Mouse (Mus musculus) cerebellum, adult 8-10 months (tissue): ENCODE measurements around the gene Zbtb46.
A peak's percentile ranks its signal among the peaks of the same experiment; 100 is the strongest.

Source experiments
- DNase-seq: peaks from one replicate; pipeline ENCODE4 v3.0.0; 2022

Gene Zbtb46

DNA sequence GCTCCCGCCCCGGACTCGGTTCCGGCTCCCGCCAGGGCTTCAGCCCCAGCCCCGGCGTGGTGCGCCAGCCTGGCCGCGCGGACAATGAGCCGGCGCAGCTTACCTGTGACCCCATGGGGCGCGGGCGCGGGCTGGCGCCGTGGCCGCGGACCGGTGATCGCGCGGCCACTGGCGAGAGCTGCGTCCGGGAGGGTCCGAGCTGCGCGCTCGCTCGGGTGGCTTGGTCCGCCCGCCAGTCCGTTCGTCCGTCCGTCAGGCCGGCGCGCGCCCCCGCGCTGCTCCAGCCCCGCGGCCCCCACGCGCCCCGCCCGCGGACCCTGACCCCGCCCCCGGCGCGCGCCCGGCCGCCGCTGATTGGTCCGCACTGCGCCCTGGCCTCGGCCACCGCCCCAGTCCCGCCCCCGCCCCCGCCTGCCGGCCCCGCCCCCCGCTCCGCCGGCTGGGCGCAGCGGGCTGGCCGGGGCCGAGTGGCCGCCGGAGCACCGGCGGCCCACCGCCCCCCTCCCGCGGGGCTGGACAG lies at the start of gene Zbtb46:
TSS of gene Zbtb46 (minus strand) at position 274 of the 520 bp plus-strand sequence.
- DNase-seq: peak; percentile 86

DNA sequence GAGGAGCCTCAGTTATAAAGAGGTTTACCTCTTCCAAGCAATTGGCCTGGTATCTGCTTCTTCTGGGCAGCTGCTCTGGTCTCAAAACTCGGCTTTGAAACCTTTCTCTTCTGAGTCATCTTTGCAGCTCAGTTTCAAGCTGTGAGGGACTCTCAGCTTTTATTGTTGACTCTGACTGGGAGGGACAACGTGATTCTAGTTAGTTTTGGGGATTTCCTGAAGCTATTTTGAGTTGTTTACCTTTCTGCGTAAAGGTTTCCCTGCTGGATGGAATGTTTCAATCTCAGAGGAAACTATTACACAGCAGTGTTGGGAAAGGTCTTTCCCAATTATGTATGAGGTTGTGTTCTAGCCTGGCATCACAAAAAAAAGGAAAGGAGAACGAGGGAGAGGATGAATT lies 39.4 kb upstream of the Zbtb46 start:
- DNase-seq: no peak

DNA sequence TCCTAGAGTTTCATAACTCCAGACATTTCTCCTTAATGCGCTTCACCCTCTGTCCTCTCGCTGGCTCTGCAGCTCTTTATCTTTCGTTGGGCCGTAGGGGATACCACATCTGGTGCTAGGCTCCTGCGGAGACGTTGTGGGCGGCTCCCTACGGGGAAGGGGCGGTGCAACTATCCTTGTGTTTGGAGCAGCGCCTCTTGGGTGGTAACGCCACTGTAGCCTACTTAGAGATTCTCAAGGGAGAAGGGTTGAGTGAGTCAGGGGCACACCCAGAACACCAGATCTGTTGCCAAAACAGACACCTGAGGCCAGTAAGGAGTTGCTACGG lies 38.3 kb upstream of the Zbtb46 start:
- no peak for DNase-seq

DNA sequence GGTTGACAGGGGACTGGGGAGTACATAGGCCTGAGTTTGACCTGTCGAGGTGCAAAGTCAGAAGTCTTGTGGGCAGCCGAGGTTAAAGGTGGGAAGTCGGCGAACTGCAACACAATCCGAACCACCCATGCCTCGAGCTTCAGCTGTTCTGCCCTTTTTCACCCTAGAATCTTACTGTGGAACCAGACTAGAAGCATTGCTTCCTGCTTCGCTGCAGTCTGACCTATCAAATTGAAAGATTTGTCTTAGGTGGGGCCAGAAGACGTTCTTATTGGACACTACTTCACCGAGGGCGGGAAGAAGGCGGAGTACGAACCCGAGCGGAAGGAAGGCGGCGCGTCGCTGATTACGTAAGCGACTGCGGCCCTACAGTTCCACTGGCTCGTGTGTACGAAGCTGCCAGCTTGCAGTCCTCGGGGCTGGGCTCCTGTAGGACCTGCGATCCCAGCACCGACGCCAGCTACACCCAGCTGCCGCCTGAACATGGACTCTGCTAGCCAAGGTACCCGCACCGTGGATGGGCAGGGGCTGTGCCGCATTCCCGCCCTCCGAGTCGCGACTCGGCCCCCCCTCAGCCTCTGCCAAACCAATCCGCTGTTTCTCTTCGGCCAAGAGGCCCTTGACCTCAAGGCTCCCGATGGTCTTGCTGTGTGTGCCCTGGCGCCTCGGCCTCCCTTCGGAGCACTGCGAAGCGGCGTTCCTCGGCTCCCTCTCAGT lies 37.8 kb upstream of the Zbtb46 start, which contains the start of gene Tpd52l2:
TSS of gene Tpd52l2 (plus strand) at position 312 of the 717 bp plus-strand sequence.
- DNase-seq: peak; percentile 89

DNA sequence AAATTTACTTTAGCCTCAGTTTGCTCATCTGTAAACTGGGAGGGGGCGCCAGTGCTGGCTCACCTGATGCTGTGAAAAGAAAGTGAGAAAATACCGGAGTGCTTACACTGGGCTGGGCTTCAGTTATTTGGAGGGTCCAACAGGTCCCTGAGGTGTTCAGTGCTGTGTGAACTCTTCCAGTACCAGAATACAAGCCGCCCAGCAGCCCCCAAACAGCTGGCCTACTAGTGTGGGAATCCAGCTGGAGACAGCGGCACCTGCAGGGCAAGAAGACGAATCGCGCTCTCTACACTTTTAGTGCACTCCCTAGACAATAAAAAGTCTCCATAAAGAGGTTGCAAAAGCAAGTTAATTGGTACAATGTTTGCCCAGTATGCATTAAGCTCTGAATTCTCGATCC lies 37.1 kb upstream of the Zbtb46 start:
- DNase-seq: peak; percentile 40

DNA sequence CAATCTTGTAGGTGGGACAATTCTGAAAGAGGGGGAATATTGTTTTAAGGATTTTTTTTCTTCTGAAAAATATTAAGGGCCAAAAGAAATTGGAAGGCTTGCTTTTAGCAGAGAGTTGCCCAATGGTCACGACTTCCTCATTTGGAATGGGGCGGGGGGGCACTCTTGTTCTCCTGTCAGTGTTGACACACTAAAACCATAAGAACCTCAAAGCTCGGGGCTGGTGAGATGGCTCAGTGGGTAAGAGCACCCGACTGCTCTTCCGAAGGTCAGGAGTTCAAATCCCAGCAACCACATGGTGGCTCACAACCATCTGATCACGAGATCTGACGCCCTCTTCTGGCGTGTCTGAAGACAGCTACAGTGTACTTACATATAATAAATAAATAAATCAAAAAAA lies 36.6 kb upstream of the Zbtb46 start:
- DNase-seq: peak; percentile 17

DNA sequence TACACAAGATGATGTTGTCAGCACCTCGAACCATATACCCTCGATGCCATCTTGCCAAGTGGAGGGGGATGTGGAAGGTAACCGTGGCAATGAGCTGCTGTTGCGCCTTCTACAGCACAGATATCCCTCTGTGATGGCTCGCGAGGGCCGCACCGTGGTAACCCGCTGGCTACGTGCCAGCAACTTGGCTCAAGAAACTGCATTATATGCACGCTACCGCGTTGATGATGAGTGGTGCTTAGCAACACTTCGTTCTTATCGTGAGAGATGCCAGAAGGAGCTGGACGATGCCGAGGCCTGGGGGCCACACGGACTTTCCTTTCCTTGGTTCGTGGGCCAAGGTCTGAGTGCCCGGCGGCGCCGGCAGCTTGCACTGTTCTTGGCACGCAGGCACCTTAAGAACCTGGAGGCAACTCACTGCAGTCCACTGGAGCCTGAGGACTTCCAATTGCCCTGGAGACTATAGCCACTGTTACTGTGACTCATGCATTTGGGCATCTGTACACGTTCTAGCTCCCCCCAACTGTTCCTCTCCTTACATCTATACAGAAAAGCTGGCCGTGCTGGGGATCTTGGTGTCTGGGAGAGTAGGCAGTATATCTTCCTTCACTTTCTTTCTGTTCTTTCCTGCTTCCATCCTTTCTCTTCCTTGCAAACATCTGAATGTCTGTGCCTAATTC lies 35.2 kb upstream of the Zbtb46 start:
- DNase-seq: no peak

DNA sequence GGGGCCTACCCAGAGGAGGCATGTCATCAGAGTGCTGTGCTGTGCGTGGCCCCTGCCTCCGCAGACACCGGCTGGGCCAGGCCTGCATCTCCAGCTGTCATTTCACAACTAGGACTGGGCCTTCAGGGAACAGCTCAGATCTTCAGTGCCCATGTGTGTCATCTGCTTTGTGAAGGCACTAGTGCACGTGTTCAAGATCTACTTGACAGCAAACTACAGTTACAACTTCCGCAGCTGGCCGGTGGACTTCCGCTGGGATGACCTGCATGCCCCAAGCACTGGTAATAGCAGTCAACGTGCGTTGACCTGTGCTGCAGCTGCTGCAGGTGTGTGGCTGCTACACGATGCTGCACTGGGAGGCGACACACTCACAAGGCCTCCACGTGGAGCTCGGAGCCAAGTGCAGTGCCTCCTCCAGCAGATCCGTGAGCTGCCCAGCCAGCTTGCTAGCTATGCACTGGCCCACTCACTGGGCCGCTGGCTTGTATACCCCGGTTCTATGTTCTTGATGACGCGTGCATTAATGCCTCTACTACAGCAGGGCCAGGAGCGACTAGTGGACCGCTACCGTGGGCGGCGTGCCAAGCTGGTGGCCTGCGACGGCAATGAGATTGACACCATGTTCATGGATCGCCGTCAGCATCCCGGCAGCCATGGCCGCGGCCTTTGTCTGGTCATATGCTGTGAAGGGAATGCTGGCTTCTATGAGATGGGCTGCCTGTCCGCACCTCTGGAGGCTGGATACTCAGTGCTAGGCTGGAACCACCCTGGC lies 34.1 kb upstream of the Zbtb46 start, which contains the start of gene Abhd16b:
TSS of gene Abhd16b (plus strand) at position 51 of the 772 bp plus-strand sequence.
- no peak for DNase-seq

DNA sequence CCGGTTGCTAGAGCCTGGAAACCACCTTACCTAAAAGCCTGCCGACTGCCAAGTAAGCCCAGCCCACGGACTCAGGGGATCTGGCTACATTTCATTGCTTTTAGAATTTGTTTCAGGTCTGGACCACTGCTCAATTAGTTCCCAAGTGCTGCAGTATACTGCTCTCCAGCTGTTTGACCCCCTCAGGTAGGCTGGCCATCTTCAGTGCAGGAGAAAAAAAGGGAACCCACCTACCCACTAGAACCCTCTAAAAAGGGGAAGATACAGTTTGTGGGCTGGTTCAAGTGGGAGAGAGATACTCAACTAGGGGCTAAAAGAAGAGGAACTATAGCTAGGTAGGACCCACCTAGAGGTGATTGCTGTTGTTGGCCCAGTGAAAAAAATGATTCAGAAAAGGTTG lies 33.0 kb upstream of the Zbtb46 start:
- DNase-seq: no peak

DNA sequence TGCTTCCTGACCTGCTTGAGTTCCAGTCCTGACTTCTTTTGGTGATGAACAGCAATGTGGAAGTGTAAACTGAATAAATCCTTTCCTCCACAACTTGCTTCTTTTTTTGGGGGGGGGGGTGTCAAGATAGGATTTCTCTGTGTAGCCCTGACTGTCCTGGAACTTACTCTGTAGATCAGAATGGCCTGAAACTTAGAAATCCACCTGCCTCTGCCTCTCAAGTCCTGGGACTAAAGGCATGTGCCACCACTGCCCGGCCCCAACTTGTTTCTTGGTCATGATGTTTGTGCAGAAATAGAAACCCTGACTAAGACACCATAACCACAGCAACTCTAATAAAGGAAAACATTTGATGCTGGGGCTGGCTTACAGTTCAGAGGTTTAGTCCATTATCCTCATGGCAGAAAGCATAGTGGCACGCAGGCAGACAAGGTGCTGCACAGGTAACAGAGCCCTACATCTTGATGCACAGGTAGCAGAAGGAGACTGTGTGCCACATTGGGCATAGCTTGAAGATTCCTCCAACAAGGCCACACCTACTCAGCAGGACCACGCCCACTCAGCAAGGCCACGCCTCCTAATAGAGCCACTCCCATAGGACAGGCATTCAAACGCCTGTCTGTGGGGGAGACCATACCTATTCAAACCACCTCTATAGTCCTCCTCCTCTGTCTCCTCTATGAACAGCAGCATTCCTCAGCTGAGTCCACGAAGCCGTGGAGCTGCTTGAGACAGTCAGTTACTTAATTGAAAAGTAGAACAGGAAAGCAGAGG lies 32.4 kb upstream of the Zbtb46 start:
- DNase-seq: no peak

DNA sequence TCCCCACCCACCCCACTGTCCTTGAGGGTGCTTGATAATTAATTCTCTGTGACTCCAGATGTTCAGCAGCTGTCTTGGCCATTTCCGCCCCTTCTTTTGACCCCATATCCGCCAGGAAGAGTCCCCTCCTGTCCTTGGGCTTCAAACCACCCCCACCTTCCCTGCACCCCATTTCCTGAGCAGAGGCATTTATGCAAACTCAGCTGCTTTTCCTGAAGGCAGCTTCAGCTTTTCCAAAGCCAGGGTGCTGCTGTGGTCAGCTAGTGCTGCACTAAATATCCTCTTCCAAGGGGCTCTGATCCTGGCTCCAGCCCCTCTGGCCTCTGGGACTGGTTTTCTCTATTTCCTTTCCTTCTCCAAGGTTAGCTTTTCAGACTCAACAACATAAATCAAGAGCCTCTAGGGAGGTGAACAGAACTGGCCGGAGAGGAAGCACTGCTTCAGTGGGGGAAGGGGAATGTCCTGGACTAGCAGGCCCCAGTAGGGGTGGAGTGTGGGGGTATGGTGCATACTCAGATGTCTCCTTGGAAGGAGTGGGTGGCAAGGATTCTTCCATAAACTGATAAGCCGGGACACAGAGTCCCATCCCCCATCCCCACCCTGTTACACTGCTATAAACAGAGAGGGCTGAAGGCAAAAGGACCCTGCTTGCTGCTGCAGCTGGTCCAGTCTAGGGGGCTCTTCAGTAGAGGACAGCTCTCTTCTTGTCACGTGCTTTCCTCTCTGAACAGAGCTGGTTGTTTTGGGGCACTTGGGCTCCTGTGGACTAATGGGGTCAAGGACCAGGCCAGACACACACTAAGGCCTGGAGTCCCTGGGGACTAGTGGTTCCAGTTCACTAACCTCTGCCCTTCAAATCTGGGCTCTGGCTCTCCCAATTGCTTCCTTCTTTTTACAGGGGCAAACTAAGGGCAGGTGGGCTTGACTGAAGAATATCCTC lies 28.4 kb upstream of the Zbtb46 start:
- no peak for DNase-seq

DNA sequence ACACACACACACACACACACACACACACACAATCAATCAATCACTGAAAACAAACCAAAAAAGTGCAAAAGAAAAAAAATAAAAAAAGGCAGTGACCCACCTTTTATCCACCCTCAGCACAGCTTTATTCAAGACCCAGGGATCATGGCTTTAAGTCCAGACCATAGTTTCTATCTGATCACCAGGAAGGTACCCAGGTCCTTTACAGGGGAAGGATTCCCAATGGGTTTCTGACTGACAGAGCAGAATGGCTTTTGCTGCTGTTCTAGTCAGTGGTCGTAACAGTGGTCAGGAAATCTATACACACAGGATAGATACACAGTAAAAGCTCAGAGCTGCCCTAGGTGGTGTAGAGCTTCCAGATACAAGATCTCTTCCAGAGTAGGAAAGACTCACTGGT lies 26.5 kb upstream of the Zbtb46 start:
- DNase-seq: no peak

DNA sequence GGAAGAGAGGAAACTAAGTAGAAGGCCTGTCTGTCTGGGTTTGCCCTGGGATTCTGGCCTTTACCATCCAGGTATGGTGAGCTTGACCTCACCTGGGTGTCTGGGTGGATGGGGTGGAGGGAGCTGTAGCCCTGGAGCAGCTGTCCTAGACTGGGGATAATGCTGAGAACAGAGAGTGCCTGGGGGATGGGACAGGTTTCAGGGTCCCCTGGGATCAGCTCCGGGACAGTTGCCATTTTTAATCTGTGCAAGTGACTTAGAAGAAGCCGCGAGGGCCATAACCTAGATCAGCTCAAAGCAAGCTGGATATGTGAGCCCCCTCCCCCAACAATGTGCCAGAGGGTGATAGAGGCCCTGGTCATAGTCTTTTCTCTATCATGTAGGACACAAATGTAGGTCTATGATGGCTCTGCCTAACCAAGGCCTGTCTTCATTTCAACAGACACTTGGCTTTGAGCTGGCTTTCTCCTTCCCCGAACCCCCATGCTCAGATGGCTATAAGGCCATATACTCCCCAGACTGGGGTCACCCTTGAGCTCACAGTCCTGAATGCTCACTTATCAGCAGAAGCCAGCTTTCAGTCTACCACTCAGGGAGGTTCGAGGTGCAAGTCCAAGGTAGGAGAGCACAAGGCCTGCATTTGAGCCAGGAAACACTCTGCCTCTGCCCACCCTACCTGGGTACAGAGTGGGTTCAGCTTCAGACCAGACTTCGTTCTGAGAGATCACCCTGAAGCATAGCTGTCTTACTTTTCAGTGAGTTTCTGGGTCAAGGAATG lies 25.4 kb upstream of the Zbtb46 start:
- DNase-seq: no peak

DNA sequence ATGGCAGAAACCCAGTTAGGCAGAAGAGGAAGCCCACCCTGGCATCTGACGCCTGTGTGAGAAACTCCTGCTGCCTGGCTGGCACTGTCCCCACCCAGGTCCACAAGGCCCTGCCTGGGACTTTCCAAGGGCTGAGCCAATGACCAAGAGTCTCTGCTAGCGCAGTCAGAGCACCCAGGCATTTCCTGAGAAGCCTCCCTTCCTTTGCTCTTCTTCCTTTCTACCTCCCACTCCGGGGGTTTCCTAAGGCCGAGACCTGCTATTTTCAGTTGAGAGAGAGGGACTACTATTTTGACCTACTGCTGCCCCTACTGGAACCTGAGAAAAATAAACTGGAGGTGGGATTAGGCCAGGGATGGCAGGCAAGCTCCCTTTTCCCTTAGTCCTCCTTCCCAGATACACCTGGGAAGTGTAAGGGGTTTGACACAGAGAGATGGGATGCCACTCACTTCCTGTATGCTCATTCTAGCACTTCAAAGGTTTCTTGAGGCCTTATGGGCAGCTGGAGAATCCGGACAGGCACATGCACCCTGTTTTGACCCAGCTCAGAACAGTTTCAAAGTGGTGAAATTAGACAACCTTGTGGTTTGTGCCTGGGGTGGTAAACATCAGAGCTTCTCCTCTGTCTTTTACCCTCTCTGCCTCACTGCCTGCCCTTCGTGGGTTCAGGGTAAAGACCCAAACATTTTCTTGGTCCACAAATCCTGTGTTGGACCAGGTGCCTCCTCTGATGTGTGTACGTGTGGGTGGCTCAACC lies 24.5 kb upstream of the Zbtb46 start:
- peak; percentile 59 for DNase-seq

DNA sequence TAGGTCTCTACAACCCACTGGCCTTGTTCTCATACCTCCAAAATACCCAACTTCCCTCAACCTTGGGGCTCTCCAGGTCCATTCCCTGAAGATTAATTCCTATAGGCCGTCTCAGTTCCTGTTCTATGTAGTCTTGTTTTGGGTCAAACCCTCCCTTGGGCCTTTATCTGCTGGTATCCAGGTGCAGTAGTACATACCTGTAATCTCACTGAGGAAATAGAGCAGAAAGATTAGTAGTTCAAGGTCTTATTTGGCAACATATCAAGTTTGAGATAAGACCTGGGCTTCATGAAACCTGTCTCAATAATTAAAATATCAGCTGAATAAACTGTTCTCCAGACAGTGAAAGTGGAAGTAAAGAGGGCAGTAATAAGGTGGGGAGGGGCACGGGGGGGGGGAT lies 23.9 kb upstream of the Zbtb46 start:
- no peak for DNase-seq

DNA sequence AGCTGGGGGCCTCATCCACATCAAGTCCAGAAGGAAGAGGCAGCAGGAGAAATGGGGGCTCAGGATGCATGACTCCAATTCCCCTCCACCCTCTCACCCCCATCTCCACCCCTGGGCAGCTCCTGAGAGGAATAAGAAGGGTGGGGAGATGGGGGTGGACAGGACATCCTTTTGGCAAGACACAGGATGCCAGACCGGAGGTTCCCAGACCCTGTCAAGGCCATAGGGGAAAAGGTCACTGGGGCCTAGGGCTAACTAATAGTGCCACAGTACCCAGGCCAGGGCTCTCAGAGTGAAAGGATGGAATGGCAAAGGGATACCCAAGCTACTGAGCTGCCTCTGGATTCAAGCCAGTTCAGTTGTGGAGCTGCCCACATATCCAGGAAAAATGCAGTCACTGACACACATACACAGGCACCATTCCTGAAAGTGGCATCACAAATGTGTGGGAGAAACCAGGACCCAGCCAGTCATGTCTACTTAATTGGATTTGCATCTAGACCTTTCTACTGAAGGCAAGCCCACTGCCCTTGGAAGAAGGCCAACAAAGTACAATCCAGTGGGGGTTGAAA lies 13.1 kb upstream of the Zbtb46 start:
- DNase-seq: no peak

DNA sequence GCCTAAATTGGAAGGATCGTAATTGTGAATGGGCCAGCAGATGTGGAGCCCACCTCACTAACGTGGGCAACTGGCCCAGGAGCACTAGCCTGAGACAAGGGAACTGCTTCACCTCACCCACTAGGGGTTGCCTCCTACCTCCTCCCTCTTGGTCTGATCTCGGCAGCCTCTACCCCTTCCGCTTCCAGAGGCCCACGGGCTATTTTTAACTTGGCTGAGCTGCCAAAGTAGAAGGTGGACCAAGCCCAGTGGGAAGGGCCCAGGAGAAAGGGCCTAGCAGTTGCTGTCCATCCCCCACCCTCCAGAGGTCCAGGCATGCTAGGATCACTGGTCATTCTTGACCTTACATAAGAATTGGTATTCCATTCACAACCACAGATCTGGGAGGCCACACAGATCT lies 12.0 kb upstream of the Zbtb46 start:
- DNase-seq: no peak

DNA sequence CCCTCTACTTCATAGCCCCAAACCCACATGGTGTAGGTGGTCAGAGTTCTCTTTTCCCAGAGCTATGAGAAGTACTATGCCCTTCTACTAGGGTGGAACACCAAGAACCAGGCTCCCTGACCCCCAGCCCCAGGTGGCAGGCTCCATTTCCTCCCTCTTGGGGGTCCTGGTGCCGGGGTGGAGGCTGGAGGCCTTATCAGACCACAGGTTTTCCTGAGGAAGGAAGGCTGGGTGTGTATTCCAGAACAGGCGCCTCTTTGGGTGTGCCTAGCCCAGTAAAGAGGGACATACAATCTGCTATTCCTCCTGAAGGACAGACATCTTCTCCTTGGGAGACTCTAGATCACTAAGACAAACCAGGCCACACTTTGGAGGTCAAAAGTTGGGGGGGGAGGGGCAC lies 11.1 kb upstream of the Zbtb46 start:
- no peak for DNase-seq

DNA sequence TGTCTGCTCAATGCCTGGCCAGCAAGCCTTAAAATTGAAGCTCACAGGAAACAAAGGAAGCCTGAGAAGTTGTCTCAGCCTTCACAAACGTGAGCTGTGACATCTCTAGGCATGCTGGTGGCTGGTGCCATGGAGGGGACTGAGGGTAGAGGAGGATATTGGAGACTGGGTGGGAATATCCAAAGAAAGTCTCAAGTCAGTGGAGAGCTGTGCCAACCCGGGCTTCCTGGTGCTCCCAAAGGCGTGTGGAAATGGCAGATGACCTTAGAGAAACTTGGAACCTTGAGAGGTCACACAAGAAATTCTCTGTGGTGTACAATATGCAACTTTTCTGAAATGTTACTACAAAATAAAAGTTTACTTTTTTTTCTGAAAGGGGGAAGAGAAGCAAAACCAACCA lies 6.2 kb upstream of the Zbtb46 start:
- no peak for DNase-seq
